Mouse (Mus musculus) neural tube, embryonic 15.5 days (tissue): Measurements from ENCODE around the gene Fam168b. TPM values are rescaled to one million over a fixed set of nuclear protein-coding genes. Genes with fewer than 3 reads are reported as not detected.

Experiments
- ATAC-seq: fragments of 200-750 bp; cut with Nextera tagmentation; 2 replicates; pipeline ENCODE4 v1.8.0; 2017; ENCODE audit warnings: mild to moderate bottlenecking, moderate TSS enrichment, moderate library complexity; ENCODE audit not compliant: low FRiP score
- H3K27ac ChIP-seq: fragments of 300-500 bp; sonication (generic); replicated peaks from 2 replicates; pipeline ENCODE4 v1.5.1; 2015; ENCODE audit warnings: mild to moderate bottlenecking, inconsistent platforms
- H3K27me3 ChIP-seq: fragments of 300-500 bp; sonication (generic); replicated peaks from 2 replicates; pipeline ENCODE4 v1.6.1; 2015; ENCODE audit warnings: inconsistent platforms
- H3K36me3 ChIP-seq: fragments of 300-500 bp; sonication (generic); 2 replicates; pipeline ENCODE4 v1.6.1; 2015; ENCODE audit warnings: inconsistent platforms
- H3K4me1 ChIP-seq: fragments of 300-500 bp; sonication (generic); 2 replicates; pipeline ENCODE4 v1.6.1; 2015; ENCODE audit warnings: inconsistent platforms
- H3K4me2 ChIP-seq: fragments of 300-500 bp; sonication (generic); 2 replicates; pipeline ENCODE4 v1.6.1; 2015; ENCODE audit warnings: inconsistent platforms, mild to moderate bottlenecking, moderate library complexity
- H3K4me3 ChIP-seq: fragments of 300-500 bp; sonication (generic); replicated peaks from 2 replicates; pipeline ENCODE4 v1.5.1; 2015; ENCODE audit warnings: mild to moderate bottlenecking, inconsistent platforms
- H3K9ac ChIP-seq: fragments of 300-500 bp; sonication (generic); replicated peaks from 2 replicates; pipeline ENCODE4 v1.6.1; 2015; ENCODE audit warnings: mild to moderate bottlenecking, inconsistent platforms
- H3K9me3 ChIP-seq: fragments of 300-500 bp; sonication (generic); replicated peaks from 2 replicates; pipeline ENCODE4 v1.6.1; 2016; ENCODE audit warnings: inconsistent platforms
- WGBS: fragments of 180-500 bp; shearing (Covaris S2); methylation state at CpG from one replicate; pipeline ENCODE4 v1.1.7; 2015; ENCODE audit warnings: mixed read lengths; 5-methylcytosine and 5-hydroxymethylcytosine counted together
- polyA plus RNA-seq: library from polyadenylated mRNA; unstranded; fragments of >200 nt; fragmentation: Nextera tagmentation; extraction: Ambion mirVana; gene quantifications from 2 replicates; pipeline ENCODE4 v1.2.1, GENCODE M21; 2015

Fam168b gene
- 107 and 119 TPM in 2 replicates for polyA plus RNA-seq

DNA sequence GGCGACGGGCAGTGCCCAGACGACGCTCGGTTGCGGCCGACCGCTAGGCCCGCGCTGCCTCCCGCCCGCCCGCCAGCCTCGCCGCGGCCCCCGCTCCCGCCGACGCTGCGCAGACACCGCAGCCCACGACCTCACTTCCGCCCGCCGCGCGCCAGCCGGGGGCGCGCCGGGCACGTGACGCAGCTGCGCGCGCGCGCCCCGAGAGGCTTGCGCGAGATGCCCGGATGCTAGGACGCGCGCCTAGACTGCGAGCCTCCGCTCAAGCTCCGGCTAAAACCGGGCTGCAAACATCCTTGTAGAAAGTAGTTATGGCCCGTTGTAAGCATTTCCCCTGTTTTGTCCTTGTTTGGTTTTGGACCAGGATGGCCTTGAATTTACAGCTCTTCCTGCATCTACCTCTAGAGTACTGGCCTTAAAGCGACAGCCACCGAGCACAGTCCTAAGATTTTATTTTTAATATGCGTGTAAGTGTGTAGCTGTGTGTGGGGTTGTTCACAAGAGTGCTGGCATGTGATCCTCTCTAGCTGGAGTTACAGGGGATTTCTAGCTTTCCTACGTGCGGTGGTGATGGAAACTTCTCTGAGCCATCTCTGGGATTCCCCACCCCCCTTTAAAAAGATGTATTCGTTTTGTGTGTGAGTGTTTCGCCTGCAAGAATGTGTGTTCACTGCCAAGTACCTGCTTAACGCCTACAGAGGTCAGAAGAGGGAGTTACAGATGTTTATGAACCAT lies at the start of gene Fam168b:
Gene Fam168b (minus strand): TSS at position 179 of the 732 bp plus-strand sequence.
- H3K9me3 ChIP-seq: no peaks in the 10 kb centered on the region
- H3K27me3 ChIP-seq: no peaks in the 10 kb centered on the region
- H3K36me3 ChIP-seq: no peaks in the 10 kb centered on the region
- under 1% methylated on average over 53 of the region's 59 CpGs for WGBS
- H3K4me2 ChIP-seq: peak within 1 kb of the TSS; percentile 87
- peaks cover 36% of the 10 kb centered on the region for H3K4me1 ChIP-seq
- H3K9ac ChIP-seq: peak within 1 kb of the TSS; percentile 74
- peak within 1 kb of the TSS; percentile 98 for H3K27ac ChIP-seq
- ATAC-seq: peak; percentile 92
- H3K4me3 ChIP-seq: peak within 1 kb of the TSS; percentile 79

- H3K9me3 ChIP-seq: no peaks in the 10 kb centered on the region
Measured at GRCm38 (mm10) chr1:34892466-34892865, 49.6 kb upstream of the Fam168b start.

GRCm38 (mm10) chr1:34891559-34892289 lies 48.9 kb upstream of the Fam168b start:
- H3K36me3 ChIP-seq: no peaks in the 10 kb centered on the region
- no peaks in the 10 kb centered on the region for H3K9me3 ChIP-seq
- H3K27ac ChIP-seq: no peak overlapping the region
- WGBS: 62% methylated on average over 14 of the region's 14 CpGs
- H3K27me3 ChIP-seq: no peaks in the 10 kb centered on the region
- ATAC-seq: peak; percentile 93
- no peaks in the 10 kb centered on the region for H3K4me1 ChIP-seq
- no peak overlapping the region; the same call in 1 of the 2 replicates for H3K9ac ChIP-seq
- H3K4me3 ChIP-seq: no peak overlapping the region
- H3K4me2 ChIP-seq: no peak overlapping the region

More at GRCm38 (mm10) chr1:34892466-34892865, 49.6 kb upstream of the Fam168b start:
- no peaks in the 10 kb centered on the region for H3K4me1 ChIP-seq
- H3K27me3 ChIP-seq: no peaks in the 10 kb centered on the region
- H3K4me3 ChIP-seq: no peak overlapping the region
- H3K4me2 ChIP-seq: no peak overlapping the region
- H3K9ac ChIP-seq: no peak overlapping the region
- ATAC-seq: no peak
- 62% methylated on average over 3 of the region's 3 CpGs for WGBS
- no peak overlapping the region for H3K27ac ChIP-seq
- no peaks in the 10 kb centered on the region for H3K36me3 ChIP-seq

GRCm38 (mm10) chr1:34883776-34884175 lies 40.9 kb upstream of the Fam168b start:
- no peak for ATAC-seq

GRCm38 (mm10) chr1:34879611-34880010 lies 36.7 kb upstream of the Fam168b start:
- H3K4me2 ChIP-seq: no peak overlapping the region
- H3K9me3 ChIP-seq: peaks cover under 1% of the 10 kb centered on the region; the same call in 1 of the 2 replicates
- no peaks in the 10 kb centered on the region for H3K27me3 ChIP-seq
- H3K9ac ChIP-seq: no peak overlapping the region
- H3K36me3 ChIP-seq: peaks cover 58% of the 10 kb centered on the region
- H3K4me1 ChIP-seq: no peaks in the 10 kb centered on the region
- H3K27ac ChIP-seq: no peak overlapping the region
- ATAC-seq: no peak
- WGBS: 86% methylated on average over 6 of the region's 6 CpGs
- H3K4me3 ChIP-seq: no peak overlapping the region

More at GRCm38 (mm10) chr1:34883776-34884175, 40.9 kb upstream of the Fam168b start:
- H3K9ac ChIP-seq: no peak overlapping the region
- H3K27ac ChIP-seq: no peak overlapping the region
- H3K9me3 ChIP-seq: peaks cover 2% of the 10 kb centered on the region; the same call in 1 of the 2 replicates
- no peak overlapping the region for H3K4me2 ChIP-seq
- H3K27me3 ChIP-seq: no peaks in the 10 kb centered on the region
- H3K36me3 ChIP-seq: peaks cover 19% of the 10 kb centered on the region
- no peaks in the 10 kb centered on the region for H3K4me1 ChIP-seq
- H3K4me3 ChIP-seq: no peak overlapping the region

DNA sequence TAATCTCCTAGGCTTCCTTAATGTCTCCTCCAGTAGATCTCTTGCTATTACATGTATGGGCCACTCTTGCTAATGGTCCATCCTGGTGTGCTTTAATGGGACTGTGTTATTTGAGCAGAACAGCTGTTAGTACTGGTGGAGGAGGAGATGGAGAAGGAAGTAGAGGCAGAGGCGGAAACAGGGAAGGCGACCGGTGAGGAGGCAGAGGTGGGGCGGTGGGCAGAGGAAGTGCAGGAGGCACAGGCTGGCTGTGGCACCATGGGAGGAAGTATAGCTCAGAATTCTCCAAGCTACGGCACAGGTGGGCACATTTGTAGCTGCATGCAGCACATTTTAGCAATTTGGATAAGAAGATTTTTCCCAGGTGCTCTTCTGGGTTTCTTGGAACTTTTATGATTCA lies 30.7 kb upstream of the Fam168b start:
- Histone ChIP-seq H3K4me1 (no peaks in the 10 kb centered on the region), H3K27me3 (no peaks in the 10 kb centered on the region), H3K4me3 (no peak overlapping the region), H3K9me3 (no peaks in the 10 kb centered on the region), H3K27ac (no peak overlapping the region), H3K36me3 (peaks cover 84% of the 10 kb centered on the region), H3K9ac (no peak overlapping the region), H3K4me2 (no peak overlapping the region)
- ATAC-seq: no peak
- WGBS: 92% methylated on average over 5 of the region's 5 CpGs

DNA sequence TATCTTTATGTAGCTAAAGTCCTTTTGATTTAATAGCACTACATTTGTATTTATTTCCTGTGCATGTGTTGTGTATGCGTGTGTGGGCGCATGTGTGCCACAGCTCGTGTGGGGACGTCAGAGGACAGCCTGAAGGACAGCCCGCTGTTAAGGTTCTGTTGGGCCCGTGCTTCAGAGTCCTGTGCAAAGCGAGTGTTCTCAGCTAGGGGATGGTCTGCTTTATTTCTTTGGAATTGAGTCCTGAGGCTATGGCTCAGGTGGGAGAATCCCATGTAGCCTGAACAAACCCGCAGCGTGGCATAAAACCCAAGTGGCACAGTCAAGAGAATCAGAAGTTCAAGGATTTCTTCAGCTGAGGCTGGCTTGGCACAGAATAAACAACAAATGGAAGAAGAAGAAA lies 28.3 kb upstream of the Fam168b start:
- Histone ChIP-seq H3K4me2 (no peak overlapping the region), H3K27ac (no peak overlapping the region), H3K4me1 (no peaks in the 10 kb centered on the region), H3K4me3 (no peak overlapping the region), H3K36me3 (peaks cover 70% of the 10 kb centered on the region), H3K27me3 (no peaks in the 10 kb centered on the region), H3K9ac (no peak overlapping the region), H3K9me3 (no peaks in the 10 kb centered on the region)
- WGBS: 95% methylated on average over 9 of the region's 9 CpGs
- ATAC-seq: no peak

- Histone ChIP-seq H3K9ac (no peak overlapping the region), H3K9me3 (no peaks in the 10 kb centered on the region), H3K36me3 (peaks cover 70% of the 10 kb centered on the region), H3K4me3 (no peak overlapping the region), H3K4me1 (no peaks in the 10 kb centered on the region), H3K27ac (no peak overlapping the region), H3K4me2 (no peak overlapping the region), H3K27me3 (no peaks in the 10 kb centered on the region)
- no peak for ATAC-seq
- WGBS: 96% methylated on average over 16 of the region's 16 CpGs
Measured at GRCm38 (mm10) chr1:34869231-34869630, 26.4 kb upstream of the Fam168b start.

DNA sequence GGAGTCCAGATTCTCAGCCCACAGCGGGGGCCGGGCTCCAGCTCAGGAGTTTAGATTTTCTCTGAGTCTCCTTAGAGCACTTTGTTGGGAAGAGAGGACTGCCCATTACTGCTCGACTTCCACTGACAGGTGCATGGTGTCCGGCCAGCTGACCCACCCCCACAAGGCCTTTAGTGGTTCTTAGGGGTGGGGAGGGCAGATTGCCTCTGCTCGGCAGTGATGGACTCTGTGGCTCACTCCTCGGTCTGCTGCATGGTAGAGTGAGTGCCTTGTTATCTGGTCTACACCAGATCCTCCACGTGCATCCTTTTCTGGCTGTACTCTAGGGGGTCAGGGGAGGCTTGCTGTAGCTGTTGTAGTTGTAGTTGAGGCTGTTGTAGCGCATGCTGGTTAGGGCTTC lies 25.5 kb upstream of the Fam168b start:
- Histone ChIP-seq H3K9ac (no peak overlapping the region), H3K27ac (no peak overlapping the region), H3K4me3 (no peak overlapping the region), H3K9me3 (no peaks in the 10 kb centered on the region), H3K4me2 (no peak overlapping the region), H3K4me1 (no peaks in the 10 kb centered on the region), H3K36me3 (peaks cover 71% of the 10 kb centered on the region), H3K27me3 (no peaks in the 10 kb centered on the region)
- no peak for ATAC-seq
- WGBS: 93% methylated on average over 8 of the region's 8 CpGs

GRCm38 (mm10) chr1:34867574-34867955 lies 24.7 kb upstream of the Fam168b start:
- WGBS: 94% methylated on average over 5 of the region's 5 CpGs
- ATAC-seq: no peak
- peaks cover 75% of the 10 kb centered on the region for H3K36me3 ChIP-seq
- no peak overlapping the region for H3K4me3 ChIP-seq
- H3K4me1 ChIP-seq: no peaks in the 10 kb centered on the region
- H3K9ac ChIP-seq: no peak overlapping the region
- no peaks in the 10 kb centered on the region for H3K27me3 ChIP-seq
- H3K27ac ChIP-seq: no peak overlapping the region
- H3K9me3 ChIP-seq: no peaks in the 10 kb centered on the region
- H3K4me2 ChIP-seq: no peak overlapping the region

- H3K4me3 ChIP-seq: no peak overlapping the region
- 58% methylated on average over 10 of the region's 10 CpGs for WGBS
- no peak overlapping the region for H3K9ac ChIP-seq
- H3K27me3 ChIP-seq: no peaks in the 10 kb centered on the region
- peak; percentile 58; the same call in 1 of the 2 replicates for ATAC-seq
- no peaks in the 10 kb centered on the region for H3K9me3 ChIP-seq
- H3K4me2 ChIP-seq: no peak overlapping the region
- no peaks in the 10 kb centered on the region for H3K4me1 ChIP-seq
- no peak overlapping the region for H3K27ac ChIP-seq
- peaks cover 79% of the 10 kb centered on the region for H3K36me3 ChIP-seq
Measured at GRCm38 (mm10) chr1:34866815-34867573, 24.1 kb upstream of the Fam168b start.
